Mouse (Mus musculus) layer of hippocampus, postnatal 36 days (tissue): ENCODE data around the gene Pdlim3. TPM values are rescaled to one million over a fixed set of nuclear protein-coding genes. Genes with fewer than 3 reads are reported as not detected.
A peak's percentile ranks its signal among the peaks of the same experiment; 100 is the strongest.

Experiments
- DNase-seq, 2 experiments: peaks; one replicate each; pipeline ENCODE4 v3.0.0; 2022
- total RNA-seq, 2 experiments: library from RNA; stranded (reverse); gene quantifications; 2 replicates each; pipeline ENCODE4 v1.2.3; 2021

The Pdlim3 gene
- total RNA-seq, 2 experiments from 2014 or later, result 1.1 to 1.4 TPM

DNA sequence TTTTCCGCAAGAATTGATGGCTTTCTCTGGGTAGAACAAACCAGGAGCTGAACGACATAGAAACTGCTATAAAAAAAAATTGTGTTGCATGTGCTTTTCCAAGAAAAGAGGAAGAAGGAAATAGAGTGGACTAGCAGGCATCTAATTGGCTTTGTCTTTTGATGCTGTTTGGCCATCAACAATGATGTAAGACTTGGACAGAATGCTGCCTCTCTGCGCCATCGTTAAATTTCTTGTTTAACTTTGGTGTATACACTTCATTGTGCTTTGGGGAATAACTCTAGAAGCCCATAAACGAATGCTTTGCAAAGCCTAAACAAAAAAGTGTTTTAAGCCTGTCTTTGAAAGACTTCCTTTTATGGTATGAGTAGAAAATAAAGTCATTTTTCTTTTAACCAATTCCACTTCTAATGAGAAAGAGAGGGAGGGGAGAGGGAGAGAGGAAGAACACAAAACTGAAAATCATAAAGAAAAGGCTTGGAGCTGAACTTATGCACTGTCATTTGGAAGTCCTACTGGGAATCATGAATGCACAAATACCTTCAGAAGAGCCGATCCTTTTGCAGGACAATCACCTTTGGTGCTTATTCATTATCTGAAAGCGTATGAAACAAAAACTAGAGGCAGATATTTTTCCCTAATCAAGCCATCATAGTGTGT is 20.5 kb downstream of the Pdlim3 start:
- DNase-seq, result no peak

DNA sequence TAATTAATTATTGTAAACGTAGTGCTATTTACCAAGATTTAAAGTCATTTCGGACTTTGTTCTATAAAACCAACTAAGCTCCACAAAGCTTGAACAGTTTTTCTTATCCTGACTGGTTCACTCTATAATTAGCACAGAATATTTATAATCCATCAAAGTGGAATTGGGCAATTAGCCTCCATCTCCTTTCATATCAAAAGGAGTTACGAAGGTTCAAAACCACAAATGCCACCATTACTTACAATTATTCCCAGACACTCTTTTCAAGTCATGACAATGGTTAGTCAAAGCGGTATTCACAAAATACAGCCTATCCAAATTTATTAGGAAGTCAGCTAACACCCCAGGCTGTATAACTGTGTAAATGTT is 21.0 kb downstream of the Pdlim3 start:
- DNase-seq, result no peak

DNA sequence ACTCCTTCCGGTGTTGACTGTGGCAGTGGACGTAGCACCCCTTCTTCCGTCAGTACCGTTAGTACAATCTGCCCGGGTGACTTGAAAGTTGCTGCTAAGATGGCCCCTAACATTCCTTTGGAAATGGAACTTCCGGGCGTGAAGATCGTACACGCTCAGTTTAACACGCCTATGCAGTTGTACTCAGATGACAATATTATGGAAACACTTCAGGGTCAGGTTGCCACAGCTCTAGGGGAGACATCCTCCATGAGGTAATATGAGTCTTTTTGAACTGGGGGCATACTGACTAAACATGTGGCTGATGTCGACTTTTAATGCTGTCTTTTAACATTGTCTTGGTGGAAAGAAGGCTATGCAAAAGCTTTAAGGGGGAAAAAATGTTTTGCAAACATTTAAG is 28.4 kb downstream of the Pdlim3 start:
- DNase-seq, result no peak

DNA sequence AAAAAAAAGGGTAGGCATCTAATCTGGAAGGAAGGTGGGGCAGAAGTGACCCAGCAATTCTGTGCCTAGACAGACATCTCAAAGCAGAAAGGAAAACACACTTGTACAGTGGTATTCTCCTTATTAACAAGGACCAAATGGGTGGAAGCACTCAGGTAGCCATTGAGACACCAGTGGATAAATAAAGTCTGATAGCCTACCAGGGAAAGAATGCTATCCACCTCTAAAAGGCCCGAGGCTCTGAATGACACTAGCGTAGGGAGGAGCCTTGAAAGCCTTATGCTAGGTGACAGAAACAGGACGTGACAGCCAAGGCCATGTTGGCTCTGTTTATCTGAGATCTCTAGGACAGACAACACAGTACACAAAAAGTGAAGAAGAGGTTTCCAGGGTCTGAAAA is 31.2 kb downstream of the Pdlim3 start:
- DNase-seq, result no peak

DNA sequence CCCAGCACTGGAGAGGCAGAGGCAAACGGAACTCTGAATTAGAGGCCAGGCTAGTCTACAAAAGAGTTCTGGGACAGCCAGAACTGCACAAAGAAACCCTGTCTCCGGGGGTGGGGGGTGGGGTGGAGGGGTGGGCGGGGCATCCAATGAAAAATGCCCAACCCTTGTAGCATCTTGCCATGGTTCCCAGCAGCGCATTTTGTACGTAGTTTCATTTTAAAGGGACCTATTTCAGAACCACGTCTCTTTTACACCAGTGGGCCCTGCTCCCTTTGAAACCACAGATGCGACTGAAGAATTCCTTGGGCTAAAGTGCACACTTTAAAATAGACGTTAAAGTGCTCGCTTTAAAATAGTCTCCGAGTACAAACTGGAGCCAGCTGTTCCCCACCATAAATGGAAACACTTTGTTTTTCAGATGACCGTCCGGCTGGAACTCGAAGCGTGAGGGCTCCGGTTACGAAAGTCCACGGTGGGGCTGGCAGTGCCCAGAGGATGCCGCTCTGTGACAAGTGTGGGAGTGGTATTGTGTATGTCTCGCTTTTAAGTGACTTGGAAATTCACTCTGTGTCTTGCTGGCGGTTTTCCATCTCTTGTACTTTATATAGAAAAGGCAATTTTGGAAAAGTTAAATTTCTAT is 31.9 kb downstream of the Pdlim3 start:
- DNase-seq, result no peak

DNA sequence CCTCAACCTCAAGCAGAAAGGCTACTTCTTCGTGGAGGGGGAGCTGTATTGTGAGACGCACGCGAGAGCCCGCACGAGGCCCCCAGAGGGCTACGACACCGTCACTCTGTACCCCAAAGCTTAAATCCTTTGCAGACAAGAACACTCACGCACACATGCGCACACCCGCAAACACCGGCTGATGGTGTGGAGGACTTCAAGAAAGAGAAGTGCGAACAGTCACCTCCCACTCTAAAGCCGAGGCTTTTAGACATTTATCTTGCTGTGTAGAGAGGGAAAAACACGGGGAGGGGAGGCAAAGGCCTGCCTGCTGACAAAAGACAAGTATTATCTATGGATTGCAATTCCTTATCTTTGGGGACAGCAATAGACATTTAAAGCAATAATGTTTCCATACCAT is 33.6 kb downstream of the Pdlim3 start:
- DNase-seq, result no peak

DNA sequence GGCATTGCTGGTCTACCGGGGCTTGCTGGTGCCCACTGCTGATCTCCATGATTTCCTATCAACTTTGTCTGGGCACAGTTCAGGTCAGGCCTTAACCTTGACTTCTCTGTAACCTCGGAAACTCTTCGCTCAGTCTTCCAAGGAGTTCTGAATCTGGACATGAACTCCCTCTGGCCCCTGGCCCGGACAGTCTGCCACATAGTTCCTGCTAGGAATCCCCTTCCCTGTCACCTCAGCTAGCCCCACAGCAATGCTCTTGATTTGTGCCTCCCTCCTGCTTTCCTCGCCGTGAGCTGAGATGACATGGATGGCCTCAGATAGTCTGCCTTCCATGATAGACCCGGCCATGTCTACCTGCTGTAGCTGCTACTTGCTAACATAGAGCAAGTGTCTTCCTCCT is 35.1 kb downstream of the Pdlim3 start:
- no peak for DNase-seq

DNA sequence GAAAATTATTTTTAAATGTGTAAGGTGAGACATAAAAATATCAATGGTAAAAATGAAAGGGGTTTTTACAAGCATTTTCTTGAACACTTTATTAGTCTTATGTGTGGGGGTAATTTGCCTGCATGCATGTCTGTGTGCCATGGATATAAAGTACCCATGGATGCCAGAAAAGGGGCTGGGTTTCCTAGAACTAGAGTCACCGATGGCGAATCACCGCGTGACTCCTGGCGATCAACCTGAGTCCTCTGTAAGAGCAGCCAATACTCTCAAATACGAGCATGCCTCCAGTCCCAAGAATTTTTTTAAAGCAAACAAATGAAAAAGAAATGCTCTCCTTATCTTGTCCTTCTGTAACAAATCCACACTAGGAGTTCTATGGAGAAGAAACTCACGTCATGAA is 36.9 kb downstream of the Pdlim3 start:
- no peak for DNase-seq

DNA sequence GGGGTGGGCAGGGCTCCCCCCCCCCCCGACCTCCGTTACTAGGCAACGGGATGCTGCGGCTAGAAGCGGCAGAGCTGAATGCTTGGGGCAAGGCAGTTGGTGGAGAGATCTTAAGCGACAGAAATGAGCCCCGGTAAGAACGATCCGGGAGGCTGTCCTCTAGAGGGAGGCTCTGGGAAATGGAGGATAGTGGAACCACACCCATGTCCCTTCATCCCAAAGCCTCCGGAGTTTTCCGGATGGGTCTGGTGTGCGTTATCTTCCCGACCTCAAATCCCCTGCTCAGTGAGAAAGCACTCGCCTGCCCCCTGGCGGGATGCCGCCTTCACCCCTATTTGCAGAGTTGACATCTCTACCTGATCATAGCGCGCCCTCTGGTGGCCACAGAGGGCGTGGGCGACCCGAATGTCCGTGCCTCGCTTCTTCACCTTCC is 49.3 kb downstream of the Pdlim3 start, which contains the start of gene Ccdc110:
TSS of gene Ccdc110 (plus strand) at position 38 of the 433 bp plus-strand sequence.
- DNase-seq, result peak; percentile 95 to 97

DNA sequence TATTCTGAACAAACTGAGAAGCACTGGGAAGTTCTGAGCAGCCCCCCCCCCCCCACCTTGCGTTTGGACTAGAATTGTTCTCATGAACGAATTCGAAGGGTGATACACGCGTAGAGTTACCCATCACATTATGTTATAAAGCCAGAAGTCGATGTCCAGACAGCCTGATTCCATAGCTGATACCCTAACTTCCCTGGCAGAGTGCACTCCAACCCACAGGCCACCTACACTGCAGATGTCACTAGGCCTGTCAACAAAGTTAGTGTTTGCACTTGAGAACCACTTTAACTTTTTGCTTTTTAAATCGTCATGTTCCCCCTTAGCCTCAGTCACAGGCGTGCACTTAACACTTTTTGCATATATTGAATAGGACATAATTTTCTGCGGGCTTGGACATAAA is 51.7 kb downstream of the Pdlim3 start:
- DNase-seq, result no peak

DNA sequence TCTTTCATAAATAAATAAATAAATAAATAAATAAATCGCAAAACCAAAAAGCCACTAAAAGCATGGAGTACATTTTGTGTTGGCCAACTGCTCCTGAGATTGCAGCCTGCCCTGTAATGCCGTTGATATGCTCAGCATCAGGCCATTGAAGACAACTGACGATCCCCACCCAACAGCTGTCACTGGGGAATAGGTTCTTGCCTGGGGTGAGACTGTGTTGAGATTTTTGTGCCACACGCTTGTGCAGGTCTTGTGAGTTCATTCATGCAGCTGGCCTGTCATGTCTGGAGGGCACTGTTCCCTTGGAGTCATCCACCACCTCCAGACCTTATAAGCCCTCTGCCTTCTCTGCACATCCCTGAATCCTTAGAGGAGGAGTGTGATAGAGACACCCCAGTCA is 61.0 kb downstream of the Pdlim3 start:
- DNase-seq, result no peak

DNA sequence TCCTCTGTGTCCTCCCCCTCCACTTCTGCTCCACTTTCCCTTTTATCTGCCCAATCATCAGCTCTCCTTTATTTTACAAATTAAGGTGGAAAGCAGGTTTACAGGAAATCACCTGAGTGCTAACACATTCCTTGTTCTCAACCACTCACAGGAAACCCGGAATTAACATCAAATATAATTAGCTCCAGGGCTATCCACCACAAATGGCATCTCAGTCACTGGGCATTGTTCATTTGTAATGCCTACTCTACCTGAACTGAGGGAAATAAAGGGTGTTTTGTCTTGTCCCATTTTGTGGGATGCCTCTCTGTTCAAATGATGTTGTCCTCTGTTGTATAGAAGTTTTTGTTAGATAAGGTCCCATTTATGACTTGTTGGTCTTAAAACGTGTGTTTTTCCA is 65.4 kb downstream of the Pdlim3 start:
- no peak for DNase-seq

Other genes with a start within 250 kb of the Pdlim3 start
- gene Ccdc110, start 49.2 kb downstream of the Pdlim3 start, total RNA-seq, result under 1 TPM; 0.56 to 0.92 TPM
- 1 to 10 TPM; 2.6 to 3.8 TPM for gene 1700029J07Rik, start 89.8 kb downstream of the Pdlim3 start, total RNA-seq
- gene Ufsp2, start 90.1 kb downstream of the Pdlim3 start, total RNA-seq, result 10 to 100 TPM; 48.8 to 49.1 TPM
- gene Lrp2bp, start 113.8 kb downstream of the Pdlim3 start, total RNA-seq, result under 1 TPM; 0.42 to 0.53 TPM
- 1 to 10 TPM; 6.6 to 7.2 TPM for gene Ankrd37, start 120.2 kb downstream of the Pdlim3 start, total RNA-seq